Mouse (Mus musculus) cerebellum, adult 9-10 months (tissue): ENCODE data around the gene Adam12.

Experiments used
- DNase-seq: peaks from one replicate; pipeline ENCODE4 v3.0.0; 2022

Adam12 gene

DNA sequence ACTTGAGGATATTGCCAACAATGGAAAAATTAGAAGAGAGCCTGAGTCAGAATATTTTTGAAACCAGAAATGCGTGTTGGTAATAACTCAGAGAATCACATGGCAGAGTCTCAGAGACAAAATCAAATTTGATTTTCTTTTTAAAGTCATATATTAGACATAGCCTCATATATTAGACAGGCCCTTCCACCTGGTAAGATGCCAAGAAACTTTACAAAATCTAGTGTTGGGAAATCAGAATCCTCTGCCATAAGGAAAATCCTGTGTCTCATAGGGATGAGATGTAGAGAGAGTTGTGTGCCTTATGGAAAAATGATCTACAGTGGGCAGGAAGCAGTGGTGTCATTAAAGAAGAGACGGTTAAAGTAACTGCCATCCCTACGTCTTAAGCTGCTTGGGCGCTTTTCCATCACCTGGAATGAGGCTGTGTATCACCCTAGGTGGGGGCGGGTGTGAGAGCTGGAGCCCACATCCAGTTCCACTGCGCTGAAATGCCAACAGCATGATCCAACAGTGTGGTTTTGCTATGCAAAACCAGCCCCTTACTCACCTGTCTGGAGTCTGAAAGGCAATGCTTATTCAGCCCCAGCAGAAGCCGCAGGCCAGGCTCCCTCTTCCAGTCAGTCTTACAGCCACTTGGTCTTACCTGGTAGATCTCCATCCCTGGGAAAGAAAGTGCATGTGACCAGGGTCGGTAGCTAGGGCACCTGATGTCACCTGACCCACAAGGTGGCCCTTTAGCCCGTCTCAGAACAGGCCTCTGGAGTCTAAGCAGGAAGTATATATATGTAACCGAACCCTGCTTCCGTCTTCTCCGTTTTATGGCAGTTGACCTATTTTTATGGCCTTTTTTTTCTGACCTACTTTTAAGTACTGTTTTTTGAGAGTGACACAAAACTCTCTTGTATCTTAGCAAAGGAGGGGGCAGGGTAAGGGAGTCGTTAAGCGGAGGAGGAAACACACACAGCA is at the start of gene Adam12:
Gene Adam12, minus strand, starts transcription at position 769 of the 969 bp plus-strand sequence.
- DNase-seq: no peak

- peak; percentile 12 for DNase-seq
Measured at GRCm38 (mm10) chr7:134272956-134273355, 41.0 kb upstream of the Adam12 start.

GRCm38 (mm10) chr7:134272421-134272820 is 40.5 kb upstream of the Adam12 start:
- no peak for DNase-seq

DNA sequence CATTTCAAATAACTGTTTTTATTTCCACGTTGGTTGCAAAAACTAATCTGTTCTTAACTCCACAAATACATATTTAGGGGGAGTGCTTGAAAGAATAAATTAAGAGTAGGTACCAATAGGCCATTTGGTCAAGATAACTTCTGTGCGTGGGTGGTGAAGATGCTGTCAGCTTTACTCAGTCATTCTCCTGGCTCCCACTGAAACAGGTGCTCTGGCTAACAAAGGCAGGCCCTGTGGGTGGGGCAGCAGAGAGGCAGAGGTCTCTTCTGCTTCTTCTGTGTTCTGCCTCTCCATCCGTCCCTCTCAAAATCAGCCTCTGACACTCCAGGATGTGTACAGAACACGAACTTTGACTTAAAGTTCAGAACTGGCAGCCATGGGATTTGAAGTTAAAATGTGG is 33.8 kb upstream of the Adam12 start:
- no peak for DNase-seq

- peak; percentile 48 for DNase-seq
Measured at GRCm38 (mm10) chr7:134263146-134263906, 31.4 kb upstream of the Adam12 start.

- DNase-seq: no peak
Measured at GRCm38 (mm10) chr7:134261003-134261701, 29.2 kb upstream of the Adam12 start.

GRCm38 (mm10) chr7:134250273-134250870 is 18.4 kb upstream of the Adam12 start:
- DNase-seq: no peak

DNA sequence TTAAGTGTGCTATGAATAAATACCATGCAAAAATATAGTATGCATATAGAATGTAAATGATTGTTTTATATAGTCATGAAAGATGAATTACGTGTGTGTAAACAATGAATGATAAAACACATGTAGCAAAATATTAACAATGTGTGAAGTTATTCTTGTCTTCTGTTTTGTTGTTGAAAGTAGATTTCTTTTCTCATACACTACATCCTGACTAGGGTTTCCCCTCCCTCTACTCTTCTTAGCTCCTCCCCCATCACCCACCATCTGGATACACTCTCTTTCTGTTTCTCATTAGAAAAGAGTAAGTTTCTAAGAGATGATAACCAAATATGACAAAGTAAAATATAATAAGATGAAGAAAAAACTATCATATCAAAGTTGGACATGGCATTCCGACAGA is 16.1 kb upstream of the Adam12 start:
- no peak for DNase-seq

- no peak for DNase-seq
Measured at GRCm38 (mm10) chr7:134246624-134247023, 14.7 kb upstream of the Adam12 start.

- DNase-seq: no peak
Measured at GRCm38 (mm10) chr7:134242773-134243172, 10.8 kb upstream of the Adam12 start.

DNA sequence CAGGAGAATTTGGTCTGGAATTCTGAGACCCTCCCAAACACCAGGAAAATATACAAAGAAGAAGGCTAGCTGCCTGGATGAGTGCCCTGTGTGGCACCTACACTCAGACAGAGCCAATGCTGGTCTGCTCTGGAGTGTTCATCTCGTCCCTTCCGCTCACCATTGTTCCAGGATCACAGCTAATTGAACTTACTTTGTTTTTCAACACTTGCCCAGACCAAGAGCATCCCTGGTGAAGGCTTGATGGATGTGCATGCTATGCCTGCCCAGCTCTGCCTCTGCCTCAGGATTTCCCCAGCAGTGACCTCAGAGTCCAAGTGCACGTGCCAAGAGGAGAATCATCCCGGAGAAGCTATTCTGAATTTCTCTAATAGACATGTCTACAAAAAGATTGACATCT is 9.3 kb upstream of the Adam12 start:
- DNase-seq: no peak

- no peak for DNase-seq
Measured at GRCm38 (mm10) chr7:134240579-134240978, 8.6 kb upstream of the Adam12 start.

- no peak for DNase-seq
Measured at GRCm38 (mm10) chr7:134238863-134239262, 6.9 kb upstream of the Adam12 start.

GRCm38 (mm10) chr7:134237356-134237755 is 5.4 kb upstream of the Adam12 start:
- no peak for DNase-seq

DNA sequence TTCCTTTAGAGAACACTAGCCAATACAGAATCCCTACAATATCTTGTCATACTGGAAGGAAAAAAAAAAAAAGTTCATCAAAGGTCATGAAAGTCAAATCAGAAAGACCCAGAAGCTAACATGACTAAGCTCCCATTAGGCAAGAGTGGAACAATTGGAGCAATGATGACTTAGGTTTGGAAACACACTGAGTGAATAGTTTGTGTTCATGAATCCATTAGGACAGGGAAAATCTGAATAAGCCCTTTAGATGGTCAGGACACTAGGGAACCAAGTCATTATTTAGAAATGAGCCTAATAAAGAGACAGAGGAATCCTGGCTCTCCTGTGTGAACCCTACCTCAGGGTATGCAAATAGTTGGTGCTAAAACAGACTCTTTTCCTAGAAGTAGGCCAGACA is 4.8 kb upstream of the Adam12 start:
- no peak for DNase-seq

- DNase-seq: no peak
Measured at GRCm38 (mm10) chr7:134235552-134235951, 3.6 kb upstream of the Adam12 start.

- no peak for DNase-seq
Measured at GRCm38 (mm10) chr7:134230708-134231107, 1.2 kb downstream of the Adam12 start.

DNA sequence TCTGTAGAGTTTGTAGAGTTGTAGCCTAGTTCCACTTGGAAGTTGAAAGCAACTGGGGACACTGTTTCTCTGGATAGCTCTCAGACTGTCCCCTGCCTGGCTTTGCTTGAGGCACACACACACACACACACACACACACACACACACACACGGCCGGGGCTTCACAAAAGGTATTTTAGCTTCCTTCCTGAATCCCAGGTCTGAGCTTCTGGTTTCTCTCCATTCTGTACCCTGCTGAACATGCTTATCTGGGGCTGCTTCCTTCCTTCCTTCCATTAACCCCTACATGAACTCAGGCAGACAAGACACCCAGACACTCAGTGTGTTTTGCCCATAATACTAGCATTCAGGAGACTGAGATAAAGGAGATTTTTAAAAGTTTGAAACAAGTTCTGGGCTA is 2.0 kb downstream of the Adam12 start:
- no peak for DNase-seq

DNA sequence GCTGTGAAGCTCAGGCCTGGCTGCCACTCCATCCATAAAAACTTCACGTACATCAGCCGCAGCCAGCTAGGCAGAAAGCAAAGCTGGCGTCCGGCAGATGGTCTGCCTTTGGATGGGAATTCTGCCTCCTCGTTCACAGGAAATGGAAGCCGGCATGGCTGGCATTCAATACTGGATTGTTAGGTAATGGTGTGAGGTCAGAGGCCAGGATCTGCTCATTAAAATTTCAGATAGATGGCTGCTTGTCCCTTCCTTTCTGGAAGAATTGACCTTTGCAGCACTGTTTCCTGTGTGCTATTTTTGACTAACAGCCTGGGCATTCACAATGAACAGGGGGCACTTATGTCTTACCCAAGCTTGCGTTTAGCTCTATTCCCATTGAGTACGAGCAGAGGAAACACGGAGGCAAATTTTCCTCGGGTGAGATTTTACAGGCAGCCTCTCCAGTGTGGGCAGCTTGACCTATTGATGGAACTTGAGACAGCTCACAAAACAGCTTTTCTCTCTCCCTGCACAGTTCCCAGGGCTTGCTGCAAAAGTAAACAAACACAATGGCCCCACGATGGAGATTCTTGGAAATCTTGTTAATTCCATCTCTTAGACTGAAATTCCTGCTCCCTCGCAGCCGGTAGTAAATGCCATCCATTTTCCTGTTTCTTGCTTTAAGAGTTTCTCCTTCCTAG is 4.0 kb downstream of the Adam12 start:
- DNase-seq: no peak

- no peak for DNase-seq
Measured at GRCm38 (mm10) chr7:134227101-134227500, 4.8 kb downstream of the Adam12 start.

DNA sequence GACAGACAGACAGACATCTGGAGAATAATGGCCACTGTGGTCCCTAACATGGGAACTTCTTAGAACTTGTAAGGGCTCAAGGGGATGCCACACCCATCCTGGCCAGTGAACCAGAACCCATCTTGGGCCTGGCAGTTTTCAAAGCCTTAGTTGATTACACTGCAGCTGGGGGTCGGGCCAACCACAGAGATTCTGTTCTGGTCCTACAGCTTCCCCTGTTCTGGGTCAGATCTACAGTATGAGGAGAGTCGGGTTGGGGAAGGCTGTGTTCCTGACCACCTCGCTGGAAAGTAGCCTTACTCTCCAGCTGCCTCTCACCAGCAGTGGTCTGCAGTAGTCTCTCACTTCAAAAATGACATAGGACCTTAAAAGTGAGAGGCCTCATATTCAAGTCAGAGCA is 5.7 kb downstream of the Adam12 start:
- DNase-seq: no peak
